Mouse (Mus musculus) thymus, postnatal 10 days (tissue): Measurements from ENCODE around the gene Tmem151b.
A peak's percentile ranks its signal among the peaks of the same experiment; 100 is the strongest.

Experiments used
- DNase-seq, 2 experiments: peaks; one replicate each; pipeline ENCODE4 v3.0.0; 2021; ENCODE audit warnings: low spot score in 2 of 2

Tmem151b gene

DNA sequence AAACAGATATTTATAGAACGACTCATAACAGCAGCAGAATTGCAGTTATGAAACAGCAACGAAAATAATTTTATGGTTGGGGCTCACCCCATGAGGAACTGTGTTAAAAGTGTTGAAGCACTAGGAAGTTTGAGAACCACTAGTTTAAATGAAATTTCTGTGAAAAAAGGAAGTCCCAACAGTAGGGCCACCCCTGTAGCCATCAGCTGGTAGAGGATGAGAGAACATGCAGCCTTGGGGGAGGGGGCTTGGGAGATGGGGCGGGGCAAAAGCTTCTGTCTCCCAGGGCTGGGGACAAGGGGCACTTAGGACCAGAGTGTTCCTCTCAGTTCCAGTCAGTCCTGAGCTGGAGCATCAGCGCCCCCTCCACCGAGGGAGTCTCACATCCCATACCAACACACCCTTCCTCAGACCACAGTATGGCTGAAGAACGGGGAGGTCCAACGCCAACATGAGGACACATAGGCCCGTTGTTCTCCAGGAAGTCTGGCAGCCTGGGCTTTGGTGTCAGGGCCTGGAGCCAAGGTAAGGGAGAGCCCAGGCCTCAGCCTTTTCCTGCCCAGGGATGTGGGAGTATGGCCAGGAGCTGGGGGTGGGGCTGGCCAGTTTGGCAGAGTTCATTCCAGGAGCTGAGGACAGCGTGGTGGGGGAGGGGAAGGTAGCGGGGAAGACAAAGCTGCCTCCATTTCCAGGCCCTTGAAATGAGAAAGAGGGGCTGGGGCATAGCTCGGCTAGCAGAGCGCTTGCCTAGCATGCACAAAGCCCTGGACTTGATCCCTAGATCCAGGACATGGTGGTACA lies 34.8 kb upstream of the Tmem151b start:
- no peak for DNase-seq

DNA sequence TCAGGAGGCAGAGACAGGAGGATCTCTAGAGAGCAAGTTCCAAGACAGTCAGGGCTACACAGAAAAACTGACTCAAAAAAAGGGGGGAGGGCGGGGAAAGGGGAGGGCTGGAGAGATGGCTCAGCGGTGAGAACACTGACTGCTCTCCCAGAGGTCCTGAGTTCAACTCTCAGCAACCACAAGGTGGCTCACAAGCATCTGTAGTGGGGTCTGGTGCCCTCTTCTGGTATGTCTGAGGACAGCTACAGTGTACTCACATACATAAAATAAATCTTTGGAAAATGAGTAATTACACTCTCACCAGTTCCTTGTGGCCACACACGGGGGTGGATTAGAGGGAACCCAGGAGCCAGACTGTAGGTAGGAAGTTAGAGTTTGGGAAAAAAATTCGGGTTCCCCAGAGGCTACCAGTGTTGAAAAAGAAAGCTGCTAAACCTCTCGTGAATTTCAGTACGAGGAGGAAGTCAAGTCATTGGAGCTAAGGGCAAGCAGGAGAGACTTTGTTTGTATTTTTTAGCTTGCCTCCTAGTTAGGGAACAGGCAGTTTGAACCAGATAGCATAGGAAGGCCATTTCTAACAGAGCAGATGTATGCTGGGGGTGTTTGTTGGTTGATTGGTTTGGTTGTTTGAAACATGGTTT lies 33.4 kb upstream of the Tmem151b start:
- DNase-seq: no peak

DNA sequence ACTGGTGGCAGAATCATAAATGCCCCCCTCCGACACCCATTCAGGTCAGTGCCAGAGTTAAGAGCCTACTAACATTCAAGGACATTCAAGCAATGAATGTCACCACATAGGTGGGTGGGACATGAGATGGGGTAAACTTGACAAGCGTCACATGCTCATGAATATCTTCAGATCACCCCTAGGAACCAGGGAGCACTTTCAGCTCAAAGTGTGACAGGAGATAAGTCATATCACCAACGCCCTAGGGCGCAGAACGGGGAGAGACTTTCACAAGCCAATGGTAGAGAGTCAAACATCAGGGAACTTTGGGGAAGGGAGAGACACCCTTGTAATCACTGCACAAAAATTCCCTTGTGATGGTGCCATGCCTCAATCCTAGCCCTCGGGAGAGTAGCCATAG lies 32.7 kb upstream of the Tmem151b start:
- DNase-seq: no peak

DNA sequence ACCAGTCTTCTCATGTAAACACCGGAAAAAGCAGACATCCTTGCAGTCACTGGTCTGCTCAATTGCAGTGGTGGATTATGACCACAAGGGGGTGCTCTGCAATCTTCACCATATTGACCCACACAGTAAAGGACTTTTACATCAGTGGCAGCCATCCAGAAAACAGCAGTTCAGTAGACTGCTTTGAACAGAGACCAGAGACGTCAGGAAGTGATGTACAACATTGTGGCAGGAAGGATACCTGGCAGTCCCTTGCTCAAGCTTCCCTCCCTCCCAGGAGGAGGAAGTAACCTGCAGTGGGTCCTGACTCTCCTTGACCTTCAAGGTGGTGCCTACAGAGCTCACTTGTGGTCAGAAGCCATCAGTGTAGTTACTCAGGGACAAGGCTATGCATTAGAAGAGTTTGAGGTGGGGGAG lies 32.1 kb upstream of the Tmem151b start:
- peak; percentile 56 to 72 for DNase-seq

DNA sequence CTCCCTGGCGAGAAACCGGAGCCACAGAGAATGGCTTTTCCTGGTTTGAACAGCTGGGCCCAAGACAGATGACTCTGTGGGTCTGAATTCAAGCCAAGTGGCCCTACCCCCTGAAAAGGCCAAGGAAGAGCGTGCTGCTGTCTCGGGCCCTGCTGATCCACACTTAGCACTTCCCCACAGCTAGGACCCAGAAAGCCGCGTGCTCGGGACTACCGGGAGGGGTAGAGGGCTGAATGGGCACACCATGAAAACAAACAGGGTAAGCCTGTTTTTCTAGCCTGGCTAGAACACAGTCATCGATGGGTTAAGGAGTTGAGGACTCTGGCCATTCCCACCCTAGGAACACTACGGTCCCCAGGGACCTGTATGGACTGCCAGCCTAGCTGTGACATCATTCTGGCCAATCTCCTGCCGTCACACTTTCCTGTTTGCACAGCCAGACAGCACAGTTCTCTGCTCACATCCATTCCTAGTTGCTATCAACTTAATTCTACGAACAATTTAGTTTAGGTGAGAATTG lies 31.5 kb upstream of the Tmem151b start:
- DNase-seq: no peak

DNA sequence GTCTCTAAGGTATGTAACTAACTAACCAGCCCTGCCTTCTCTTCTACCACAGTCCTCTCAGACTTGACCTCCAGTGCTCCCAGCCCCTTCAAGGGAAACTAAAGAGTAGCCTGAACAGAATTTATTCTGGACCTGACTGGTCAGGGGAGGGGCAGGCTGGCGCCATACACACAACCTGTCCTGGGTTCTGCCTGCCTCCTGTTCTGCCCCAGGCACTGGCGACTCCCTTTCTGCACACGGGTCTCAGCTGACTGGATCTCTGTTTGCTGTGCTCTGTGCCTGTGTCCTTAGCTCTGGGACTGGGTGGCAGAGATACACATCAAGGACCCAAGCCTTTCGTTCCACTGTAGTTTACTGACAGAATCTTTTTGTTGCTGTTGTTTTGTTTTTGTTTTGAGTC lies 30.1 kb upstream of the Tmem151b start:
- DNase-seq: no peak

DNA sequence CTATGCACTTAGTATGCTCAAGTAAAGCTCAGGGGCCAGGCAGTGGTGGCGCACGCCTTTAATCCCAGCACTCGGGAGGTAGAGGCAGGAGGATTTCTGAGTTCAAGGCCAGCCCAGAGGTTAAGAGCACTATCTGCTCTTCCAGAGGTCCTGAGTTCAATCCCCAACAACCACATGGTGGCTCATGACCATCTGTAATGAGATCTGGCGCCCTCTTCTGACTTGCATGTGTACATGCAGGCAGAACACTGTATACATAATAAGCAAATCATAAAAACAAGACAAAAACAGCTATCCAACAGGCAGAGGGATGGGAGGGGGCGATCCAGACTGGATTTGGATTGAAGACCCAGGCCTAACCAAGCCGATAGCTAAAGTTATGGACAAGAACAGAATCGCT lies 29.4 kb upstream of the Tmem151b start:
- DNase-seq: peak in 1 of 2 experiments; percentile 59

DNA sequence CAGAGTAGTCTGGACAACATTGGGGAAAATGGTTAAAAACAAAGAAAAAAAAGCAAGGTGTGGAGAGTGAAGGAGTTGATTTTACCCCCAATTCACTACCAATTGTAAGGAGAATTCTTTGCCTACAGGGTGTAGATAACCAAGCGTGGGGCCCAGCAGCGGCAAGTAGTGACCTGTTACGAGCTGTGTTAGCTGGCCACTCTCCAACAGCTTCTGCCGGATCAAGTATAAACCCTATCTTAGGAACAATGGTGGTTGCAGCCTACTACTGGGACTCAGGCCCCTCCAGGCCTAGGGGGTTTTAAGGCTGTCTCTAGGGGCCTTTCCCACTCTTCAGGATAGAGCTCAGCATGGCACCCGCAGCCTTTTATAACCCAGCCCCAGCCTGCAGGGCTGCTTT lies 28.8 kb upstream of the Tmem151b start:
- DNase-seq: no peak

DNA sequence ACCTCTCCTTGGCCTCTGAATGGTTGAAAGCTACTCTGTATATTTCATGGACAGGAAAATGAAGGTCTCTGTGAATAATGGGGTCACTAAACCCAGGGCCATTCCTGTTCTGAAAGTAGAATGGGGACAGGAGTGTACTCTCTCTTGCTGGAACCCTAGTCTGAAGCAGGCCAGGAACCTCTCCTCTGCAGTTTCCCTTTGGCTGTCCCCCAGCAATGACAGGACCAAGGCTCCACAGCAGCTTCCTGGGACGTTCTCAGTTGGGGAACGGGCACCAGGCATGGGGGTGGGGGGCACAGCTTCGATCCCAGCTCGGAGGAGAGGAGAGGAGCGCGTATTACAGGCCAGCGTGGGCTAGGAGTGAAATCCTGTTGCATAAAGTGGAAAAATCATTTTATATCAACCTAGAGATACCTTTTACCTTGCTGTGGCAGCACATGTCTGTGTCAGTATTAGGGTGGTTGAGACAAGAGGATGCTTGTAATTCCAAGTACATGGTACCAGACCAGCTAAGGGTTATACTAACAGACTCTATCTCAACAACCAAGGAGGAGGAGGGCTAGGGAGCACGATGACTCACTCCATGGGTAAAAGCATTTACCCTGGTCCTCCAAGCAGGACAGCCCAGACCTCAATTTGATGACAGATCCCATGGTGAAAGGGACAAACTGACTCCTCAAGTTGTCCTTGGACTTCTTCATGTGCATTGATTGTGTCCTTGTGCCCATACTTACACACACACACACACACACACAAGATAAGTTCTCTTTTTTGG lies 25.8 kb upstream of the Tmem151b start:
- DNase-seq: no peak

DNA sequence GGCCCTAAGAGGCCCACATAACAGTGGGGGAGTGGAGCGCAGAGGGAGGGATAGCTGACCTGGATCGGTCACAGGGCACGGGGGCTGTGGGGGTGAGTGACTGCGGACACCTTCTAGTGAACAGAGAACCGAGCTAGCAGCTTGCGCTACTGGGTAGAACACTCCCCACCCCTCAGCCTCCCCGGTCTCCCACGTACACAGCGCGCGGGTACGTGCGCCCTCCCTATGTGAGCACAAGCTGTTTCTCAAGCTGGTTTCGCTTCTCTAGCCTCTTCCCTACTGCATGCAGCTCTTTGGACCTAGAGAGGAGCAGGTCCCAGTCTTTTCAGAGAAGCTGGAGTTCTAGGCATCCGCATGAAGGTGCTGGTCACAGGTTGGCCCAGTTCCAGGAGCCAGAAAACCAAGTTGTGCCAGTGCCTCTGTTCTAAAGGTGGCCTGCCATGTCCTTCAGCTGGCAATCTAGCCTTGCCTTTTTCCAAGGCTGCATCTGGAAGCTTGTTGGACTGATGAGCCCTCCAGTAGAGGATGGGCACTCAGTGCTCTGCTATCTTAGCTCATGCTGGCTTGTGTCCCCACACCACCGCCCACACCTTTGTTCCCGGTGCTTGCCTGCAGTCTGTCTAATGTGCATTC lies 24.8 kb upstream of the Tmem151b start:
- peak; percentile 62 to 76 for DNase-seq

DNA sequence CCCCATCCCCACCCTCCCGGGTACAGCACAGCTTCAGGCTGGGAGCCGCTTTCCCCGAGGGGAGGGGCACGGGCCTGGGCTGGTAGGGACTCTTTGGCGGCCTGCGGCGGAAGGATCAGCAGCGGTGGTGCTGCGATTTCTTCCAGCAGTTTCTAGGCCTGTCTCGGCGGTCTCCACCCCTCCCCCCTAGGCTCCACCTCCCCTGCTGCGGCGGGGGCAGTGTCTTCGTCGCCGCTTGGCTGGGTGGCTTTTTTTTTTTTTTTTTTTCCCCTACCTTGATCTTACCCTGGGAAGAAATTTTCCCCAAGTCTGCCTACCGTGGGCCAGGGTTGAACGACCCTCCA lies 24.3 kb upstream of the Tmem151b start:
- DNase-seq: peak; percentile 98

DNA sequence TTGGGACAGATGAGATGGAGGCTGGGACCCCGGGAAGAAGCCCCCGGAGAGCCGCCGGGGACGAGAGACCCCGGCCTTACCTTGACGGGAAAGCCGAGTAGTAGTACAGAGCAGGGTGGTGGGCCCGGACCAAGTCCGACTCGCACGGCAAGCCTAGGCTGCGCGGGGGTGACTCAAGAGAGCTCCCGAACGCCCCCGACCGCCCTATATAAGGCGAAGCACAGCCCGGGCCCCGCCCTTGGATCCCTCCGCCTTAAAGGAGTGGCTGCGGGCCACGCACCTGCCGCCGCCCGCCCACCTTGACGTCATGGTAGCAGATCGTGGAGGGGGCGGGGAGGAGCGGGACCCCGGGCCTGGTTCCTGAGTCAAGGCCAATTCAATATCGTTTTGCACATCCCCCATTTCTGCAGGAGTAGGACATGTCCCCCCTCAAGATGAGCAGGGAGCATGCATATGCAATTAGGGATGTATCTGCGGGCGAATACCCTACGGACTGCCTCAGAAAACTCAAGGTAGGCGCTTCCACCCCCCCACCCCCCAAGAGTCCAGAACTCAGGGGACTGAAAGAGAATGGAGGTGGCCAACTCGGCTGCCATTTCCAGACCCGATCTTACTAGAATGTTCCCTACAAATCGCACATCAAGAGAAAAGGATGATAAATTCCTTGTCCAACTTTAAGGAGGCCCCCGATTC lies 23.8 kb upstream of the Tmem151b start, which contains the start of gene Hsp90ab1:
TSS of gene Hsp90ab1 (minus strand) at position 185 of the 693 bp plus-strand sequence.
- DNase-seq: peak; percentile 100

DNA sequence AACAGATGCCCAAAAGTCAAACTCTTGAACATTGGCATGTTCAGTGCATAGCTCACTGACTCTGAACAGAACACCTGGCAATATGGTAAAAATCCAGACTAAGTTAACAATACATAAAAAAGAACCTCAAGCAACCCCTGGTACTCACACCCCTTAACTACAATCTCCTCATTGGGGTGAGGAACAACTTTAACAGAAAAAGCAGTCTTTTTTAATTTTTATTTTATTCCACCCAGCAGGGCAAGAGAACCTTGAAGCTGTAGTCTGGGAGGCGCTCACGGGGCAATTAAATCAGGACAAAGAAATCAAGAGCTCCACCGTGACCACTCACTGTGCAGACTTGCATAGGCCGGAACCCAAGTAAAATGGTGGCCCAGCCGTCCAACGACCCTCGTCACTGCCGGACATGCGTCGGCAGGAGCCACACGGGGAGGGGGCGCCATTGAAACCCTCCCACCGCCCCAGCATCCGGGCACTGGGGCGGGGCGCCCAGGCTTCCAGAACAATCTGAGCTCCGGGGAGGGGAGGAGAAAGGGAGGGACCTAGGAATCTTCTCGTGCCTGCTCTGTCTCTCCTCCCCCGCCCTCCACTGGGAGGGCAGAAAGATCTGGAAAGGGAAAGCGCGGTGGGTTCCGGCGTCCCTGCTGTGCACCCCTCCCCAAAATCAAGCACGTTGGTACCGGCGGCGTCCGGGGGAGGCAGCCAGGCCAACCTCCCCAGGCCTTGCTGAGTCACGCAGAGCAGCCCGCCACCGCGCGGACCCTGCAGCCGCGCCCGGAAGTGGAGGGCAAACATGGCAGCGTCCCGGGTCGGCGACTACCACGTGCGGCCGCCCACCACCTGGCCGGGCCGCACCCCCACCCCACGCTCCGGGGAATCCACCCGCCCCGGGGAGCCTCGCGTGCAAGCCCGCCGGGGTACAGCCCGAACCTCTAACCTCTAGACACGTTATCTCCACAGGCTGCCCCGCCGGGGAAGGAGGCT lies 22.9 kb upstream of the Tmem151b start:
- peak; percentile 68 to 71 for DNase-seq

DNA sequence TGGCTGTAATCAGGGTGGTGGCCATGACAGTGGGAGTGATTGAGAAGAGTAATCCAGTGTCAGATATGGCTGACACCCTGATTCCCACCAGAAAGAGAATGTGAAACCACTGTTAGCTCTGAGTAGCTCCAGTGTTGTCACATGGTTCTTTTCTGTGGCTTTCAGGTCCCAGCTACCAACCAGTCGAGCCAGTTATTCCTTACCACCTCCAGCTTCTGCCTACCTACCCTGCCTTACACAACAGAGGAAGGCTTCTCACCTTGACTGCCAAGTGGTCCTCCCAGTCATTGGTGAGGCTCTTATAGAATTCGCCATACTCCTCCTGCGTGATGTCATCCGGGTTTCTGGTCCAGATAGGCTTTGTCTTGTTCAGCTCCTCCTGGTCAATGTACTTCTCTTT lies 20.5 kb upstream of the Tmem151b start:
- DNase-seq: no peak

DNA sequence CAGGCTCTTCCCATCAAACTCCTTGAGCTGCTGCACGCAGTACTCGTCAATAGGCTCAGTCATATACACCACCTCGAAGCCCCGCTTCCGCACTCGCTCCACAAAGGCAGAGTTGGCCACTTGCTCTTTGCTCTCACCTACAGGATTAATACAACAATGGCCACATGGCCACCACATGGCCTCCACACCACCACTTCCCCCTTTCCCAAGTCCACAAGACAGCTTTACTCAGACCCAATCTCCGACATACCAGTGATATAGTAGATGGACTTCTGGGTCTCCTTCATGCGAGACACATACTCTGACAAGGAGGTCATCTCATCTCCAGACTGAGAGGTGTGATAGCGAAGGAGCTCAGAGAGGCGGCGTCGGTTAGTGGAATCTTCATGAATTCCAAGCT lies 19.5 kb upstream of the Tmem151b start:
- DNase-seq: no peak

DNA sequence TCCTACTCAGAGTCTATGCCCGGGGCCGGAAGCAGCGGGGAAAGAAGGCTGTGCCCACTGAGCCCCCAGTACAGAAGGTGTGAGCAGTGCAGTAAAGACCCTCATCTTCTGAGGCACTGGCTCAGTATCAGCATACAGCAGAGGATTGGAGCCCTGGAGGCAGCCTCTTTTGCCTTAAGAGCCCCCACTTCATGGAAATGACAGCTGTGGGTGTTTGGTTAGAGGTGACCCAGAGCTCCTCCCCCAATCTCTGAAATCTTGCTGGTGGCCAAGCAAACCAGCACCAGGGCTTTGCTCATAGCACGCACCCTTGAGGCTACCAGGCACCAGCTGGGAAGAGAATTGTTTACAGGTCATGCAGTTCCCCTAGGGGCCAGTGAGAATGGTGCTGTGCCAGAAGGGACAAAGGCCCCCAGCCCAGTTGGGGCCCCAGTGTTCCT lies 17.7 kb upstream of the Tmem151b start:
- no peak for DNase-seq

DNA sequence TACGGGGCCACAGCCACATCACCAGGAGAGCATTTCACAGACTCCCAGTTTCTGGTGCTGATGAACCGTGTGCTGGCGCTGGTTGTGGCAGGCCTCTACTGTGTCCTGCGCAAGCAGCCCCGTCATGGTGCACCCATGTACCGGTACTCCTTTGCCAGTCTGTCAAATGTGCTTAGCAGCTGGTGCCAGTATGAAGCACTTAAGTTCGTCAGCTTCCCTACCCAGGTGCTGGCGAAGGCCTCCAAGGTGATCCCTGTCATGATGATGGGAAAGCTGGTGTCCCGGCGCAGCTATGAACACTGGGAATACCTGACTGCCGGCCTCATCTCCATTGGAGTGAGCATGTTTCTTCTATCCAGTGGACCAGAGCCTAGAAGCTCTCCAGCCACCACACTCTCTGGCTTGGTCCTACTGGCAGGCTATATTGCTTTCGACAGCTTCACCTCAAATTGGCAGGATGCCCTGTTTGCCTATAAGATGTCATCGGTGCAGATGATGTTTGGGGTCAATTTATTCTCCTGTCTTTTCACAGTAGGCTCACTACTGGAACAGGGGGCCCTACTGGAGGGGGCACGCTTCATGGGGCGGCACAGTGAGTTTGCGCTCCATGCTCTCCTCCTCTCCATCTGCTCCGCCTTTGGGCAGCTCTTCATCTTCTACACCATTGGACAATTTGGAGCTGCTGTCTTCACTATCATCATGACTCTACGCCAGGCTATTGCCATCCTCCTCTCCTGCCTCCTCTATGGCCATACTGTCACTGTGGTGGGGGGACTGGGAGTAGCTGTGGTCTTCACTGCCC lies 17.1 kb upstream of the Tmem151b start:
- DNase-seq: no peak

DNA sequence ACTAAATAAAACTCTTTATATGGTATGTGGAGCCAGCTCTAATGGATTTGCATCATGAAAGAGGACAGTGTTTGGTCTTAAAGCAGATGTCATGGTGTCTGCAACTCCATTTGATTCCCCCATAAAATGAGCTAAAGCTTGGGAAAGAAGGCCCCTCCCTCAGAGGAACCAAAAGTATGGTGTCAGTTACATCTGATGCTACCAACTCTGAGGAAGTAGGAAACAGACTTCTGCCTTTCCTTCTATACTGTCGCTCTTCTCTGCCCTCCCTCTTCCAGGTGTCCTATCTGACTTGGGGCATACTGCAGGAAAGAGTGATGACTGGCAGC lies 16.5 kb upstream of the Tmem151b start:
- DNase-seq: no peak

DNA sequence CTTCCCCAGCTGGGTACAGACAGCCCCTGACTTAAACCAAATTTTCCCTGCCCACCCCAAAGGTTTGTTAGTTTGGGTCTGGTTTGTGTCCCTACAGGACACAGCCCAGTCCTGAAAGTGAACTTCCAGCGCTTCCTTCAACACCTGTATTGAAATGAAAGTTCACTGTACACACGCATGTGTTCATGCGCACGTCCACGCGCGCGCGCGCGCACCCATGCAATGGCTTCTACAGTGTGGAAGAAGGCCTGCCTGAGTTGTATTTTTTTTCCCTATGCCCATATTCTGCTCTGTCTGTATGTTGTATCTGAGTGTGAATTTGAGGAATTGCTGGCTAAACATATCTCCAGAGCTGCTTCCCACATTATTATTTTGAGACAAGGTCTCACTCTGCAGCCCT lies 15.6 kb upstream of the Tmem151b start:
- DNase-seq: no peak
